Mouse (Mus musculus): ENCODE data around the gene Col1a2. TPM values are rescaled to one million over a fixed set of nuclear protein-coding genes. Genes with fewer than 3 reads are reported as not detected.

Col1a2 gene
- polyA plus RNA-seq, 1 experiment from 2014 or later, result 2,665 TPM

DNA sequence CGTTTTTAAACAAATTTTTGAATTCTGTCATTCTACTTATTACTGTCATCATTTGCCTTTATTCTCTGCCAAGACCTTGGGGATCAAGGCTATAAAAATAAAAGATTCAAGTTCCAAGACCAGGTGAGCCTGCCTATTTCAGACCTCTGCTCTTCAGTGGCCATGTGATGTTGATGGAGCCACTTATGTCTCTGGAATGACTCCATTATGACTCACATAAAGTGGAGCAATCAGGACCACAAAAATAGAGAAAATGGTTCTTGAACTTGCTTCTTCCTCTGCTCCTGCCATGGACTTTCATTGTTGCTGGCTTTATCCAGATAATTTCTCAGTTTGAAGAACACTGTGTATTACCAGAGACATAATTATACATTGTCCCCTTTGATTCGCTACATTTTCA, 10.9 kb upstream of the Col1a2 start:
- no peak for ATAC-seq (ENCODE audit: insufficient number of reproducible peaks, low FRiP score, low TSS enrichment, low read depth)
- 72% methylated on average over 2 of the region's 2 CpGs for WGBS
- H3K9me3 ChIP-seq, result no peaks in the 10 kb centered on the region
- no peaks in the 10 kb centered on the region for H3K36me3 ChIP-seq
- no peak overlapping the region for H3K4me3 ChIP-seq
- no peak overlapping the region for H3K27ac ChIP-seq
- no peak overlapping the region for H3K9ac ChIP-seq
- peaks cover 18% of the 10 kb centered on the region for H3K4me1 ChIP-seq
- H3K4me2 ChIP-seq, result no peak overlapping the region
- H3K27me3 ChIP-seq, result no peaks in the 10 kb centered on the region

DNA sequence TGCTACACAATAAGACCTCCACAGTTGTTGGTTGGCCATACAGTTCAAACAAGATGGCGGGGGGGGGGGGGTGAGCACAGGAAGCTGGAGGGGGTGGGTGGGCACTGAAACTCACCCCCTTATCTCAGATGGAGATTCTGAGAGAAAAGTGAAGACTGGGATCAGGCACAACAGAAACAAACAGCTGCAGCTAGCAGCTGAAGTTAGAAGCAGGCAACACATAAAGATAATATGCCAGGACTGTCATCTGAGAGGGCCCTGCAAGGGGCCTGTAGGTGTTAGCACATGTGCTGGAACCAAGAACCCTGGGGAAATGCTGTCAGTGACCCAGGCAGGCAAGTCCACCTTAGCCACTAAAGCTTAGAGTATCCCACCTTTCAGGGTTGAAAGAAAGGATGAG, 8.2 kb upstream of the Col1a2 start:
- Histone ChIP-seq H3K4me2 (no peak overlapping the region), H3K9me3 (no peaks in the 10 kb centered on the region), H3K4me3 (no peak overlapping the region), H3K9ac (no peak overlapping the region), H3K27me3 (no peaks in the 10 kb centered on the region), H3K36me3 (no peaks in the 10 kb centered on the region), H3K27ac (no peak overlapping the region), H3K4me1 (no peaks in the 10 kb centered on the region)
- ATAC-seq (ENCODE audit: insufficient number of reproducible peaks, low FRiP score, low TSS enrichment, low read depth), result no peak
- 73% methylated on average over 1 of the region's 1 CpGs for WGBS

DNA sequence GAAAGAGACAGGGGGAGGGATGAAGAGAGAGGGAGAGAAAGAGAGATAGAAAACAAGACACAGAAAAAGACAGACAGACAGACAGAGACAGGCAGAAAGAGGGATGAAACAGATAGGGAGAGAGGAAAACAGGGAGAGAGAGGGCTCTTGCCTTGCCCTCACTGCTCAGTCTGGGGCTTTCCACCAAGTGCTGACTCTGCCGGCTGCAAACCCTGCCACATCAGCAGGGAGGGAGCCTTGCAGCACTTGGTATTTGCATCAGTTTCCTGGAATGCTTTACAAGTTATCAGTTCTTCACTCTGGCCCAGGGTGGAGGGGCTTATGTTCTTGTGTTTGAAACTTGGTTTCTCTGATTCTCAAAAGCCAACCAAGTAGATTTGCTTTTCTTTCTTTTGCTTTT, 1.5 kb upstream of the Col1a2 start:
- Histone ChIP-seq H3K27ac (peak overlapping the region; percentile 63), H3K4me2 (no peak overlapping the region), H3K4me1 (peaks cover 8% of the 10 kb centered on the region), H3K36me3 (no peaks in the 10 kb centered on the region), H3K4me3 (no peak overlapping the region), H3K27me3 (no peaks in the 10 kb centered on the region), H3K9ac (no peak overlapping the region), H3K9me3 (no peaks in the 10 kb centered on the region)
- 8% methylated on average over 1 of the region's 1 CpGs for WGBS
- no peak for ATAC-seq (ENCODE audit: insufficient number of reproducible peaks, low FRiP score, low TSS enrichment, low read depth)

DNA sequence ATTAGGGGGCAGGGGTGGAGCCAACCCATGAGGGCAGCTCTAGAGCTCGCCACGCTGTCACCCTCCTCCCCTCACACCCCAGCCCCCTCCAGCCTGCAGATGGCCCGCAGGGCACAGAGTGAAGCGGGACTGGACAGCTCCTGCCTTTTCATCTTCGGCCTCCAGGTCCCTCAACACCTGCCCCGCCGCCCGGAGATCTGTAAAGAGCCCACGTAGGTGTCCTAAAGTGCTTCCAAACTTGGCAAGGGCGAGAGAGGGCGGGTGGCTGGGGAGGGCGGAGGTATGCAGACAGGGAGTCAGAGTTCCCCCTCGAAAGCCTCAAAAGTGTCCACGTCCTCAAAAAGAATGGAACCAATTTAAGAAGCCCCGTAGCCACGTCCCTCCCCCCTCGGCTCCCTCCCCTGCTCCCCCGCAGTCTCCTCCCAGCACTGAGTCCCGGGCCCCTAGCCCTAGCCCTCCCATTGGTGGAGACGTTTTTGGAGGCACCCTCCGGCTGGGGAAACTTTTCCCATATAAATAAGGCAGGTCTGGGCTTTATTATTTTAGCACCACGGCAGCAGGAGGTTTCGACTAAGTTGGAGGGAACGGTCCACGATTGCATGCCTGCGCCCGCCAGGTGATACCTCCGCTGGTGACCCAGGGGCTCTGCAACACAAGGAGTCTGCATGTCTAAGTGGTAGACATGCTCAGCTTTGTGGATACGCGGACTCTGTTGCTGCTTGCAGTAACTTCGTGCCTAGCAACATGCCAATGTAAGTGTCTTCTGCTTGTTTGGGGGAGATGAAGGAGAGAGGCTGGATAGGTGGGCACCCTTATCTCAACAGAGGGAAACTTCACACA, 764 bp downstream of the Col1a2 start:
- Histone ChIP-seq H3K27ac (peak overlapping the region; percentile 91), H3K4me1 (peaks cover 8% of the 10 kb centered on the region), H3K4me2 (peak overlapping the region; percentile 72), H3K27me3 (no peaks in the 10 kb centered on the region), H3K36me3 (peaks cover 7% of the 10 kb centered on the region), H3K9ac (peak overlapping the region; percentile 73), H3K4me3 (peak overlapping the region; percentile 55), H3K9me3 (no peaks in the 10 kb centered on the region)
- WGBS, result 1% methylated on average over 31 of the region's 31 CpGs
- ATAC-seq (ENCODE audit: insufficient number of reproducible peaks, low FRiP score, low TSS enrichment, low read depth), result peak; percentile 96

- peak overlapping the region; percentile 91 for H3K27ac ChIP-seq
- H3K27me3 ChIP-seq, result no peaks in the 10 kb centered on the region
- no peak for ATAC-seq (ENCODE audit: insufficient number of reproducible peaks, low FRiP score, low TSS enrichment, low read depth)
Observed at GRCm38 (mm10) chr6:4506106-4506505, 1.5 kb downstream of the Col1a2 start.

DNA sequence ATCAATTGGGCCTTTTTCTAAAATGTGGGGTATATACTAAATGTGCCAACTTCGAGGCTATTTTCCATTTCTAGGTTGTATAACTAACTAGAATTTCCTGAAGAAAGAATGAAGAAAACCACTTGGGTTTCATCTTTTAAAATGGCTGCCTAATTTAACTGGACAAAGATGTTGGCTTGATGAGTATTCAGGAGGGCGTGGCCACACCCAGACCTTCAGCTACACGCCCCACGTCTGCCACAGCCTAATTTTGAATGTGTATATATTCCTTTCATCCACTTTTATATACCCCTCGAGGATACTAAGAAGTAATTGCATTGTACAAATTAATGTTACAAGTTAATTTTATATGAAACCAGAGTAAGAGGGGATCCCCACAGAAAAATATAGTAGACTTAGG, 2.2 kb downstream of the Col1a2 start:
- Histone ChIP-seq H3K27me3 (no peaks in the 10 kb centered on the region), H3K4me3 (peak overlapping the region; percentile 55), H3K9ac (peak overlapping the region; percentile 73), H3K36me3 (peaks cover 10% of the 10 kb centered on the region), H3K4me2 (peak overlapping the region; percentile 72), H3K27ac (peak overlapping the region; percentile 91), H3K4me1 (peaks cover 8% of the 10 kb centered on the region), H3K9me3 (no peaks in the 10 kb centered on the region)
- 36% methylated on average over 5 of the region's 5 CpGs for WGBS
- ATAC-seq (ENCODE audit: insufficient number of reproducible peaks, low FRiP score, low TSS enrichment, low read depth), result no peak

More at GRCm38 (mm10) chr6:4506106-4506505, 1.5 kb downstream of the Col1a2 start:
- 5% methylated on average over 11 of the region's 11 CpGs for WGBS
- H3K9ac ChIP-seq, result peak overlapping the region; percentile 73
- H3K36me3 ChIP-seq, result peaks cover 8% of the 10 kb centered on the region
- H3K4me3 ChIP-seq, result peak overlapping the region; percentile 55
- H3K4me1 ChIP-seq, result peaks cover 8% of the 10 kb centered on the region
- peak overlapping the region; percentile 72 for H3K4me2 ChIP-seq
- no peaks in the 10 kb centered on the region for H3K9me3 ChIP-seq

DNA sequence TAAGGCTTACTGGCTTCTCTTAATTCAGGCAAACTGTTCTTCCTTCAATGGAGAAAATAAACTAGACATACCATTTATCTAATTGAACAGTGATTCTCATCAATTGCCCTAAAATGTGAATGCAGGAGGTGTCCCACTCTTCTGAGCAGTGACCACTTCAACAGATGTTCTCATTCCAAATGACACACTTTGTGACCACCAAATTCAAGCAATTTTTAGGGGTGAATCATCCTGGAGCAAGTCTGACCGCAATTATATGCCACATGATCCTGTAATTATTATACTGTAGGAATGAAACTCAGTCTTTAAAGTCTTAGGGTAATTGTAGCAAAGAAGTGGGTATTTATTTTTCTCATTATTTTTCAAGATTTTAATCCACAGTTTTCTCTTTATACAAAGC, 2.7 kb downstream of the Col1a2 start:
- 0 out of 2 replicates have a peak overlapping the region, but pooled peaks have one; percentile 17 for H3K9ac ChIP-seq

DNA sequence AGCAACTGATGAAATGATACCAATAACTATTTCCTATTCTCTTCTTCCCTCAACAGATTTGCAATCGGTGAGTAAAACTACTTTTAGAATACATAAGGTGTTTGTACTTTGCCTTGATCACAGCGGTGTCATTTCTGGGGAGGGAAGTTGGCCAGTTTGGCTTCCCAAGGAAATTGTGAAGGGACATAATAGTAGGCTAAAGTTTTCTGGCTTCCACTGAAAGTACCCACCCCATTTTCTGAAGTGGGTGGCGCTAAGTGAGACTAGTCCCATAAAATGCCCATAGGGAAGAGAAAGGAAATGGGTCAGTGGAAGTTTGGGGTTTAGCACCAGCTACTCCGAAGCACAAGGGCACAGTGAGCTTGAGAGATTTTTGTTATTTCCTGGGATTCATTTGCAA, 3.7 kb downstream of the Col1a2 start:
- 0 out of 2 replicates have a peak overlapping the region, but pooled peaks have one; percentile 14 for H3K9ac ChIP-seq
- 63% methylated on average over 4 of the region's 4 CpGs for WGBS

More for the DNA sequence above, 2.7 kb downstream of the Col1a2 start:
- peak overlapping the region; percentile 55 for H3K4me3 ChIP-seq
- peaks cover 8% of the 10 kb centered on the region for H3K4me1 ChIP-seq
- ATAC-seq (ENCODE audit: insufficient number of reproducible peaks, low FRiP score, low TSS enrichment, low read depth), result no peak
- 50% methylated on average over 1 of the region's 1 CpGs for WGBS
- no peaks in the 10 kb centered on the region for H3K27me3 ChIP-seq
- 0 out of 2 replicates have a peak overlapping the region, but pooled peaks have one; percentile 91 for H3K27ac ChIP-seq
- peaks cover 10% of the 10 kb centered on the region for H3K36me3 ChIP-seq
- no peaks in the 10 kb centered on the region for H3K9me3 ChIP-seq
- H3K4me2 ChIP-seq, result peak overlapping the region; percentile 72

GRCm38 (mm10) chr6:4509395-4509794, 4.8 kb downstream of the Col1a2 start:
- H3K27ac ChIP-seq, result no peak overlapping the region
- H3K27me3 ChIP-seq, result no peaks in the 10 kb centered on the region
- H3K9me3 ChIP-seq, result no peaks in the 10 kb centered on the region
- H3K4me2 ChIP-seq, result peak overlapping the region; percentile 30; the same call in 1 of the 2 replicates
- H3K36me3 ChIP-seq, result peaks cover 15% of the 10 kb centered on the region
- no peak for ATAC-seq (ENCODE audit: insufficient number of reproducible peaks, low FRiP score, low TSS enrichment, low read depth)
- H3K4me3 ChIP-seq, result peak overlapping the region; percentile 19
- no peak overlapping the region for H3K9ac ChIP-seq
- 62% methylated on average over 4 of the region's 4 CpGs for WGBS
- H3K4me1 ChIP-seq, result peaks cover 6% of the 10 kb centered on the region

More for the DNA sequence above, 3.7 kb downstream of the Col1a2 start:
- no peaks in the 10 kb centered on the region for H3K27me3 ChIP-seq
- no peaks in the 10 kb centered on the region for H3K9me3 ChIP-seq
- H3K36me3 ChIP-seq, result peaks cover 15% of the 10 kb centered on the region
- H3K4me2 ChIP-seq, result peak overlapping the region; percentile 72
- peaks cover 8% of the 10 kb centered on the region for H3K4me1 ChIP-seq
- peak overlapping the region; percentile 47; the same call in 1 of the 2 replicates for H3K27ac ChIP-seq
- H3K4me3 ChIP-seq, result peak overlapping the region; percentile 55
- no peak for ATAC-seq (ENCODE audit: insufficient number of reproducible peaks, low FRiP score, low TSS enrichment, low read depth)

- Histone ChIP-seq H3K27ac (0 out of 2 replicates have a peak overlapping the region, but pooled peaks have one; percentile 7), H3K4me2 (no peak overlapping the region), H3K9me3 (no peaks in the 10 kb centered on the region), H3K36me3 (peaks cover 57% of the 10 kb centered on the region), H3K4me3 (no peak overlapping the region), H3K27me3 (no peaks in the 10 kb centered on the region), H3K9ac (no peak overlapping the region), H3K4me1 (peaks cover 9% of the 10 kb centered on the region; the same call in 1 of the 2 replicates)
- 87% methylated on average over 2 of the region's 2 CpGs for WGBS
- ATAC-seq (ENCODE audit: insufficient number of reproducible peaks, low FRiP score, low TSS enrichment, low read depth), result no peak
Observed at GRCm38 (mm10) chr6:4514671-4515070, 10.1 kb downstream of the Col1a2 start.

DNA sequence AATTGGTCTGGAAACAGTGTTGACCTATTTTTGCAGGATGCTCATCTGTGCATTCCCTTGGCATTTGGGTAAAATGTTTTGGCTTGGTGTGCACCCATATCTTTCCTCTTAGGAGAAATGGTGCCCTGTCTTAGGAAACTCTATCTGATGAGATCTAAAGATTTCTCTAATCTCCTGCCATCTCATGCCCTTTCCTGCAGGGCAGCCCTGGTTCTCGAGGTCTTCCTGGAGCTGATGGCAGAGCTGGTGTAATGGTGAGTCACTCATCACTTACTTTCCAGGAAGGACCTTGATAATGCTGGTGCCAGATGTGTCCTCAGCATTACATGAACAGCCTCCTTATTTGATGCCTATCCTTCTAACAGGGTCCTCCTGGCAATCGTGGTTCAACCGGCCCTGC, 16.4 kb downstream of the Col1a2 start:
- Histone ChIP-seq H3K9me3 (no peaks in the 10 kb centered on the region), H3K27ac (peak overlapping the region; percentile 79), H3K36me3 (peaks cover 75% of the 10 kb centered on the region), H3K4me2 (no peak overlapping the region), H3K4me3 (no peak overlapping the region), H3K4me1 (peaks cover 16% of the 10 kb centered on the region), H3K27me3 (no peaks in the 10 kb centered on the region), H3K9ac (no peak overlapping the region)
- 70% methylated on average over 3 of the region's 3 CpGs for WGBS
- no peak for ATAC-seq (ENCODE audit: insufficient number of reproducible peaks, low FRiP score, low TSS enrichment, low read depth)

DNA sequence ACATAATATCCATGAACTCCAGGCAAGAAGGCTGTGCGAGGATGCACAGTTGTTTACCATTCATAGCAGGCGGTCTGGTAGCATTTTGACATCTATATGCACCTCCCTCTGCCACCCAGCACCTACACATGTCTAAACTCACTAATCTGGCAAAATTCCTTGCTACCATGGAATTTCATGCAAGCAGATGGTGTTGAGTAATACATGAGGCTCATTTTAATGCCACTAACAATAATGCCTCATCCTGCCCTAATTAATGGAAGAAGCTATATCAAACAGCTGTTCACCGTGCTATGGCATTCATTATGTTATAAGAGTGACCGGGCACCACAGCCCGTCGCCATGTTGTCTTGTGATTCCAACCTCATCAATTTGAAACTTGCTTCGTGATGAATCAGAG, 23.8 kb downstream of the Col1a2 start:
- Histone ChIP-seq H3K27me3 (no peaks in the 10 kb centered on the region), H3K4me1 (no peaks in the 10 kb centered on the region; the same call in 1 of the 2 replicates), H3K4me3 (no peak overlapping the region), H3K4me2 (no peak overlapping the region), H3K9me3 (no peaks in the 10 kb centered on the region), H3K27ac (peak overlapping the region; percentile 51), H3K36me3 (peaks cover 70% of the 10 kb centered on the region), H3K9ac (no peak overlapping the region)
- ATAC-seq (ENCODE audit: insufficient number of reproducible peaks, low FRiP score, low TSS enrichment, low read depth), result no peak
- WGBS, result 88% methylated on average over 7 of the region's 7 CpGs

All from limb, embryonic 15.5 days (tissue).